Mouse (Mus musculus) spleen, adult 2 months (tissue): ENCODE results near the gene Mrpl2. TPM values are rescaled to one million over a fixed set of nuclear protein-coding genes. Genes with fewer than 3 reads are reported as not detected.

ENCODE experiments used
- DNase-seq, 2 experiments: peaks; one replicate each; pipeline versions ENCODE4 v3.0.0 to v3.0.0-alpha.2; 2012 to 2021; ENCODE audit warnings: low spot score in 2 of 2, low read depth in 1 of 2
- H3K27ac ChIP-seq: fragments of 200-500 bp; 2 replicates; pipeline ENCODE4 v1.5.1; 2012; ENCODE audit warnings: low read length, inconsistent platforms; ENCODE audit not compliant: insufficient read depth
- H3K27me3 ChIP-seq: fragments of 200-500 bp; 2 replicates; pipeline ENCODE4 v1.6.1; 2012; ENCODE audit warnings: mild to moderate bottlenecking, moderate library complexity, low read length, inconsistent platforms; ENCODE audit not compliant: control insufficient read depth, insufficient read depth
- H3K36me3 ChIP-seq: fragments of 200-500 bp; 2 replicates; pipeline ENCODE4 v1.6.1; 2012; ENCODE audit warnings: mild to moderate bottlenecking, low read length, inconsistent platforms; ENCODE audit not compliant: control insufficient read depth, insufficient read depth
- H3K4me1 ChIP-seq: fragments of 200-500 bp; 2 replicates; pipeline ENCODE4 v1.6.1; 2011; ENCODE audit warnings: inconsistent platforms; ENCODE audit not compliant: control insufficient read depth, insufficient read depth, insufficient read length
- H3K4me3 ChIP-seq: fragments of 200-500 bp; 2 replicates; pipeline ENCODE4 v1.5.1; 2011; ENCODE audit warnings: mild to moderate bottlenecking, inconsistent platforms; ENCODE audit not compliant: insufficient read depth, insufficient read length; ENCODE audit errors: extremely low read depth
- CTCF ChIP-seq: fragments of 200-500 bp; IDR thresholded peaks from 2 replicates; pipeline ENCODE4 v1.5.1; 2011; ENCODE audit warnings: mild to moderate bottlenecking, inconsistent platforms; ENCODE audit not compliant: insufficient read depth, insufficient read length, insufficient replicate concordance; ENCODE audit errors: extremely low read depth
- POLR2A ChIP-seq: fragments of 200-500 bp; IDR thresholded peaks from 2 replicates; pipeline ENCODE4 v1.6.1; 2011; ENCODE audit warnings: low read depth, low read length, inconsistent platforms
- WGBS: fragments of 180-500 bp; shearing (Covaris S2); methylation state at CpG from one replicate; pipeline ENCODE4 v1.1.7; 2018; 5-methylcytosine and 5-hydroxymethylcytosine counted together
- polyA plus RNA-seq: library from polyadenylated mRNA; depleted of rRNA; stranded (reverse); fragments of >200 nt; gene quantifications from 2 replicates; pipeline ENCODE4 v1.2.3, GENCODE M21; 2012; rRNA removed

Gene Mrpl2
- polyA plus RNA-seq, result 48.3 and 49.8 TPM in 2 replicates

- under 1% methylated on average over 53 of the region's 53 CpGs for WGBS
- Histone ChIP-seq H3K27me3 (no peaks in the 10 kb centered on the region), H3K4me1 (peaks cover 10% of the 10 kb centered on the region; the same call in 1 of the 2 replicates), H3K4me3 (peak within 1 kb of the TSS; percentile 79), H3K27ac (peak within 1 kb of the TSS; percentile 78), H3K36me3 (peaks cover 6% of the 10 kb centered on the region)
- TF ChIP-seq CTCF, result no peak
- TF ChIP-seq POLR2A, result peak; percentile 75
- peak; percentile 98 for DNase-seq
Measured at GRCm38 (mm10) chr17:46645561-46646321, at the start of gene Mrpl2, which contains the start of gene Klc4. Gene Mrpl2 (plus strand): TSS chr17:46646229. Gene Klc4 (minus strand): TSS chr17:46646022.

- DNase-seq, result no peak
- WGBS, result 79% methylated on average over 11 of the region's 11 CpGs
- H3K27me3 ChIP-seq, result no peaks in the 10 kb centered on the region
Measured at GRCm38 (mm10) chr17:46597956-46598355, 48.1 kb upstream of the Mrpl2 start.

GRCm38 (mm10) chr17:46598963-46599362 lies 47.1 kb upstream of the Mrpl2 start:
- Histone ChIP-seq H3K36me3 (no peaks in the 10 kb centered on the region), H3K4me3 (no peak overlapping the region), H3K4me1 (no peaks in the 10 kb centered on the region), H3K27me3 (no peaks in the 10 kb centered on the region), H3K27ac (no peak overlapping the region)
- 90% methylated on average over 4 of the region's 4 CpGs for WGBS
- DNase-seq, result no peak
- TF ChIP-seq CTCF, result no peak
- TF ChIP-seq POLR2A, result no peak

More at GRCm38 (mm10) chr17:46597956-46598355, 48.1 kb upstream of the Mrpl2 start:
- TF ChIP-seq CTCF, result no peak
- no peak for TF ChIP-seq POLR2A
- H3K36me3 ChIP-seq, result no peaks in the 10 kb centered on the region
- no peak overlapping the region for H3K27ac ChIP-seq
- H3K4me1 ChIP-seq, result no peaks in the 10 kb centered on the region
- no peak overlapping the region for H3K4me3 ChIP-seq

GRCm38 (mm10) chr17:46600569-46600968 lies 45.5 kb upstream of the Mrpl2 start:
- 90% methylated on average over 2 of the region's 2 CpGs for WGBS
- no peaks in the 10 kb centered on the region for H3K4me1 ChIP-seq
- no peak for TF ChIP-seq POLR2A
- no peak for TF ChIP-seq CTCF
- no peak for DNase-seq
- H3K36me3 ChIP-seq, result no peaks in the 10 kb centered on the region
- no peak overlapping the region for H3K27ac ChIP-seq
- no peak overlapping the region for H3K4me3 ChIP-seq
- no peaks in the 10 kb centered on the region for H3K27me3 ChIP-seq

- Histone ChIP-seq H3K4me3 (no peak overlapping the region), H3K36me3 (no peaks in the 10 kb centered on the region), H3K4me1 (no peaks in the 10 kb centered on the region), H3K27ac (no peak overlapping the region), H3K27me3 (no peaks in the 10 kb centered on the region)
- TF ChIP-seq POLR2A, result no peak
- TF ChIP-seq CTCF, result no peak
- WGBS, result 19% methylated on average over 9 of the region's 9 CpGs
- DNase-seq, result no peak
Measured at GRCm38 (mm10) chr17:46602212-46602611, 43.8 kb upstream of the Mrpl2 start.

- Histone ChIP-seq H3K36me3 (no peaks in the 10 kb centered on the region), H3K27ac (no peak overlapping the region), H3K4me1 (no peaks in the 10 kb centered on the region), H3K27me3 (no peaks in the 10 kb centered on the region), H3K4me3 (no peak overlapping the region)
- 91% methylated on average over 4 of the region's 4 CpGs for WGBS
- no peak for DNase-seq
- no peak for TF ChIP-seq POLR2A
- TF ChIP-seq CTCF, result no peak
Measured at GRCm38 (mm10) chr17:46603229-46603628, 42.8 kb upstream of the Mrpl2 start.

- WGBS, result 89% methylated on average over 5 of the region's 5 CpGs
- no peak for TF ChIP-seq CTCF
- TF ChIP-seq POLR2A, result no peak
Measured at GRCm38 (mm10) chr17:46605126-46605525, 40.9 kb upstream of the Mrpl2 start.

More at GRCm38 (mm10) chr17:46605126-46605525, 40.9 kb upstream of the Mrpl2 start:
- no peak overlapping the region for H3K4me3 ChIP-seq
- no peaks in the 10 kb centered on the region for H3K27me3 ChIP-seq
- DNase-seq, result no peak
- H3K27ac ChIP-seq, result no peak overlapping the region
- no peaks in the 10 kb centered on the region for H3K4me1 ChIP-seq
- H3K36me3 ChIP-seq, result no peaks in the 10 kb centered on the region
